Mouse (Mus musculus) common myeloid progenitor, adult 5-6 weeks (primary cell): ENCODE data around the gene Ezh2. TPM values are rescaled to one million over a fixed set of nuclear protein-coding genes. Genes with fewer than 3 reads are reported as not detected.

ENCODE experiments used
- ATAC-seq: replicated peaks from 2 replicates; pipeline ENCODE4 v1.8.0; 2016; ENCODE audit warnings: low read depth, mild to moderate bottlenecking, moderate TSS enrichment, inconsistent platforms; ENCODE audit not compliant: poor library complexity, severe bottlenecking
- total RNA-seq: library from RNA; stranded (forward); fragments of 200-1000, 187-1606 nt; gene quantifications from 2 replicates; pipeline ENCODE4 v1.2.3, GENCODE M21; 2017

Gene Ezh2
- total RNA-seq, 1 experiment from 2014 or later, result 287 TPM

GRCm38 (mm10) chr6:47559287-47559686 lies 35.9 kb downstream of the Ezh2 start:
- no peak for ATAC-seq

- ATAC-seq, result no peak
These were observed 42.9 kb downstream of the Ezh2 start for GRCm38 (mm10) chr6:47552280-47552679.

- ATAC-seq, result no peak
These were observed 59.8 kb downstream of the Ezh2 start for GRCm38 (mm10) chr6:47535333-47535732.

- ATAC-seq, result no peak
These were observed 62.6 kb downstream of the Ezh2 start for GRCm38 (mm10) chr6:47532547-47532946.

GRCm38 (mm10) chr6:47527655-47528054 lies 67.5 kb downstream of the Ezh2 start:
- ATAC-seq, result no peak

GRCm38 (mm10) chr6:47527129-47527528 lies 68.0 kb downstream of the Ezh2 start:
- ATAC-seq, result no peak

GRCm38 (mm10) chr6:47526446-47526845 lies 68.7 kb downstream of the Ezh2 start:
- no peak for ATAC-seq

GRCm38 (mm10) chr6:47525041-47525440 lies 70.1 kb downstream of the Ezh2 start:
- no peak for ATAC-seq

- no peak for ATAC-seq
These were observed 72.7 kb downstream of the Ezh2 start for GRCm38 (mm10) chr6:47522431-47522830.

- no peak for ATAC-seq
These were observed 75.1 kb downstream of the Ezh2 start for GRCm38 (mm10) chr6:47520030-47520429.

- ATAC-seq, result no peak
These were observed 100.6 kb downstream of the Ezh2 start for GRCm38 (mm10) chr6:47494562-47494961.

GRCm38 (mm10) chr6:47482027-47482426 lies 113.1 kb downstream of the Ezh2 start:
- ATAC-seq, result no peak

Other genes with a start within 250 kb of the Ezh2 start
- 142 and 143 TPM in 2 replicates for gene Cul1, start 141.9 kb downstream of the Ezh2 start, total RNA-seq
- 206 and 214 TPM in 2 replicates for gene Pdia4, start 218.1 kb upstream of the Ezh2 start, total RNA-seq
- 2.2 and 3.2 TPM in 2 replicates for gene Zfp786, start 235.5 kb upstream of the Ezh2 start, total RNA-seq
- gene Zfp398, start 240.3 kb upstream of the Ezh2 start, total RNA-seq, result 21.2 and 21.8 TPM in 2 replicates